Mouse (Mus musculus): ENCODE results near the gene Nlgn3. TPM values are rescaled to one million over a fixed set of nuclear protein-coding genes. Genes with fewer than 3 reads are reported as not detected.

Nlgn3 gene
- polyA plus RNA-seq (2012; rRNA removed): 0.42 and 0.56 TPM in 2 replicates

DNA sequence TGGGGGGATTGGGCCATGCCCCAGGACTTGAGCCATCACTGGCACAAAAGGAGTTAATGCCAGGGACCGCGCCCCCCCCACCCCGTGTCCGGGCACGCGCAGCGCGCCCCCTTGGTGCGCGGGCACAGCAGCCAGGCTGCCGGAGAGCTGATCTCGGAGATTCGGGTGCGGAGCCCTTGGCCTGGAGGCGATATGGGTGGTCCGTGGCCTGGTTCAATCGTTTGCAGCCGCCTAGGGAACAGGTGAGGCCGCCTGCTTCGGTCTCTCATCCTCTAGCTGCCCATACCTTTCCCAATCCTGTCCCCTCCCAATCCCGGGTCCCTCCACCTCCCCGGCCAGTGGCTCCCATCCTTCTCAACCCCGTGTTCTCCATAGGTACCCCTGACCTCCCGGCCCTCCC lies at the start of gene Nlgn3:
Gene Nlgn3, plus strand, starts transcription at position 114 of the 400 bp plus-strand sequence.

DNA sequence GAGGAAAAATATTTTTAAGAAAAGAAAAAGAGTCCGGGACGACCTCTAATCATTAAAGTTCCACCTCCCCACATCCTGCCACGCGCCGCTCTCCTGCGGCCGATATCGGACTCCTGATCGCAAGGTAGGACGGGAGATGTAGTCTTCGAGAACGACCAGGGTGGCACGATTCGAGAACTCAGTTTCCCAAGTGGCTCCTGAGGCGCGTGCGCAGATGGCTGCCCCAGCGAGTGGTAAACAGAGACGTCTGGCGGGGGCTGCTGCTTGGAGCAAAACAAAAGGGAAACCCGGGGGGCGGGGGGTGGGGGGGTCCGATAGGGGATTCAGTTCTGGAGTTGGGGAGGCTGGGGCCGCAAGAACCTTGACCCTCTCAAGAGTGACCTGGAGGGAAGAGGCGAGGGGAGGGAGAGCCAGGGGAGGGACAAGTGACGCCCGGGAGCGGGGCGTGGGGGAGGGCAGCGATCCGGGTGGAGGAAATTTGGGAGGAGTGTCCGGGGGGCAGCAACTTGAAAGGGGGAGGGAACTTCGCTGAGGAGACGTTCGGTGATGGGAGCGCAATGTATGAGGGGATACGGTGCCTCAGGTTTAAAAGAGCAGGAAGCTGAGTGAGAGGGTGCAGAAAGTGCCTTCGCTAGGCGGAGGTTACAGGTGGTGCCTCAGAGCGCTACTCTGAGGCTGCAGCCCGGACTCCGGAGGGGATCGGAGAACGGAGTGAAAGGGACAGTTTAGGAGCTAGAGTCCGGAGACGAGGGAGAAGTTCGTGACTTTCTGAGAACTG lies 44.8 kb upstream of the Nlgn3 start, which contains the start of gene Foxo4:
Gene Foxo4, plus strand, starts transcription at position 577 of the 778 bp plus-strand sequence.

DNA sequence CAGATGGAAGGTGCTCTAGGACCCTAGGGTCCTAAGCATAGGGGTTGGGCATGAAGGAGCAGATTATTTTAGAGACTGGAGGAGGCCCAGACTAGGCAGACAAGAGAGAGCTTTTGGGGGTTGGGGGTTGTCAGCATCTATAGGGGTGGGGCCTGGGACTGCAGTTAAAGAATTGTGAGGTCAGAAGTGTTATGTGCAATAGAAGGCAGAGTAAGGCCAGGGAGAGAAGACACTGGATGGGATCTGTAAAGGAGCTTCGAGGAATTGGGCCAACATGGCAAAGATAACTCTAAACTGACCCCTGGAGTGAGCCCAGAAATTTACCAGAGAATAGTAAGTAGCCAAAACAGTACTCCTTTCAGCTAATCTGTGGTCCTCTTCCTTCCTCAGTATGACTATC lies 35.1 kb upstream of the Nlgn3 start, which contains the start of gene Gm614:
Gene Gm614, minus strand, starts transcription at position 101 of the 400 bp plus-strand sequence.

DNA sequence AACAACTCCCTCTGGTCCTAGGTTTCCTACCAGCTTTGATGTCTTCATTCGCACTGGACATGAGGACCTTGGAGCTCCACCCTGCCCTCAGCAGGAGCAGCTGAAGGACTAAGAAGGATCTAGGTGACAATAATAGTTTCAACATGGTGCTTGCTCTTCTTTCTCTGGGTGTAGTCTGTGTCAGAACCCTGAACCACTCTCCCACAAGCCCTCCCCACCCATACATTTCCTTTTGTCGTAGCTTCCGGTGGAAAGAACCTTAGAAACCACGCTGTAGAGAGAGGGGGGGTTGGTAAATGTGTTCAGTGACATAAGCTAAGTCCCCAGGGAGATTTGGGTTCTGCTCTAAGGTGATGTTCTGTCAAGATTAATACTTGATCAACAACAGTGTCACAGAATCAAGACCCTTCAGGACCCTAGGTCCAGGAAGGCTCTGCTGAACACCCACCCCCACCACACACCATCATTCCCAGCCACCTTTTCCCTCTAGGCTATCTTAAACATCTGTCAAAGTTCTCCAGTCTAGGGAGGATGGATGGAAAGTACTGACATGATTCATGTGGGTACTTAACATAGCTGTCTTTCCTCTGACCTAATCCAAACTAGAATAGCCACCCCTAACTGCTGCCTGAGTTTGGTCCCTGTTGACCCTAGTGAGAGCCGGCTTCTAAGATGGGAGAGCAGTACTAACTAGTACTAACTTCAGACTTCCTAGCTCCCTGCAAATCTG lies 30.8 kb upstream of the Nlgn3 start, which contains the start of gene Il2rg:
Gene Il2rg, minus strand, starts transcription at position 231 of the 730 bp plus-strand sequence.

DNA sequence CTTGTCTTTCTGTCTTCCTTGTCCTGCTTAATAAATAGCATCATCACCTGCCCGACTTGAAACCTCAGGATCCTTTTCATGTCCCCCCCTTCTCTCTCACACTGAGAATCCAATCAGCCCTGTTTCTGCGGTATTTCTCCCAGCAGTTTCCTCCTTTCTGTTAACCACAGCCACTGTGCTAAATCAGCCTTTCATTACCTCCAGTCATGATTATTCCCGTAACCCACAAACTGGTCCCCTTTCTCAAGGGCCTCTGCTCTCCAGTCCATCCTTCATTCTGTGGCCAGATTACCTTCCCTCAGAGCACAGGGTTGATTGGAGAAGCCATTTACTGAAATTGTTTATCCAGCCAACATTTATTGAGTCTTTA lies 30.2 kb upstream of the Nlgn3 start, which contains the start of gene Gm20489:
Gene Gm20489, minus strand, starts transcription at position 269 of the 370 bp plus-strand sequence.

DNA sequence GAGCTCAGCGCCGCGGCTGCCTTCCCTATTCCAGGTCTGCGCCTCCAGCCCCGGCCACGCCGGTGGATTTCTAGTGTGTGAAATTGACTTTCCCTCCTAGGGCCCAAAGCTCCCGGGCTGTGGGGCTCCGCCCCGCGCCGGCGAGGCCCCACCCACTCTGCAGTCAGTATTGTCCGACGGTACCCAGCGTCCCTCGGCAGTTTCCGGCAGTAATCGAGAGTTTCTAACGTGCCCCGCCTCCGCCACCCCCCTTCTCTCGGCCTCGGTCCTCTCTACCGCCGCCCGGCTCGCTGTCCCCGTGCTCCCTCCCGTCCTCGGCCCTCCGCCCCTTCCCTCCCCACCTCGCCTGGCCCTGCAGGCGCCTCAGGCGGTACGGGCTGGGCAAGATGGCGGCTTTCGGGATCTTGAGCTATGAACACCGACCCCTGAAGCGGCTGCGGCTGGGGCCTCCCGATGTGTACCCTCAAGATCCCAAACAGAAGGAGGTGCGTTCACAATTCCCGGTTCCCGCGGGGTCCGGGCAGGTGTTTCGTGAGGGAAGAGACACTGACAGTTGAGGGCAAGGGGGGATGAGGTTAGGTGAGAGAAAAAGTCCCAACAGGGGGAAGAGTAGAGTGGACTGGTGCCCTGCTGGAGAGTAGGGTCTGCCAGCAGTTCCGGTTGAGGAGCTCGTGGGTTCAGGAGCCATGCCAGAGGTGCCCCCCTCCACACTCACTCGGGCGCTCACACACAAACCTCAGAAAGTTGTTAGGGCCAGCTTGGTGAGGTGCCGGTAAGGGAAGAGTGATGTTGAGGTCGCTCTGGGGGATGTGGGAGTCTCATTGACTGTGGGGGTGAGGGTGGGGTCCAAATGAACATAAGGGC lies 24.9 kb upstream of the Nlgn3 start, which contains the start of gene Med12:
Gene Med12, plus strand, starts transcription at position 156 of the 864 bp plus-strand sequence.

Other genes starting within 250 kb of the Nlgn3 start
- not detected in 2 replicates for gene Tex11, start 239.5 kb upstream of the Nlgn3 start, polyA plus RNA-seq (2012; rRNA removed)
- 3.9 and 5.6 TPM in 2 replicates for gene Slc7a3, start 213.1 kb upstream of the Nlgn3 start, polyA plus RNA-seq (2012; rRNA removed)
- 10.1 and 11.9 TPM in 2 replicates for gene Snx12, start 76.6 kb upstream of the Nlgn3 start, polyA plus RNA-seq (2012; rRNA removed)
- 47.3 and 51.5 TPM in 2 replicates for gene Foxo4, start 44.6 kb upstream of the Nlgn3 start, polyA plus RNA-seq (2012; rRNA removed)
- gene Gm614, start 35.2 kb upstream of the Nlgn3 start, polyA plus RNA-seq (2012; rRNA removed): not detected in 2 replicates
- gene Il2rg, start 30.9 kb upstream of the Nlgn3 start, polyA plus RNA-seq (2012; rRNA removed): 5.0 and 6.7 TPM in 2 replicates
- gene Gm20489, start 30.1 kb upstream of the Nlgn3 start, polyA plus RNA-seq (2012; rRNA removed): not detected in 2 replicates
- 105 and 201 TPM in 2 replicates for gene Med12, start 25.1 kb upstream of the Nlgn3 start, polyA plus RNA-seq (2012; rRNA removed)
- 4.3 and 4.8 TPM in 2 replicates for gene Gjb1, start 77.2 kb downstream of the Nlgn3 start, polyA plus RNA-seq (2012; rRNA removed)
- 83.2 and 114 TPM in 2 replicates for gene Zmym3, start 121.7 kb downstream of the Nlgn3 start, polyA plus RNA-seq (2012; rRNA removed)
- 116 and 152 TPM in 2 replicates for gene Nono, start 130.2 kb downstream of the Nlgn3 start, polyA plus RNA-seq (2012; rRNA removed)
- 0.23 TPM in 1 of 2 replicates, not detected in the other for gene Itgb1bp2, start 149.9 kb downstream of the Nlgn3 start, polyA plus RNA-seq (2012; rRNA removed)
- 1.1 and 1.3 TPM in 2 replicates for gene Taf1, start 233.6 kb downstream of the Nlgn3 start, polyA plus RNA-seq (2012; rRNA removed)